Mouse (Mus musculus): ENCODE measurements around the gene Rab12. TPM values are rescaled to one million over a fixed set of nuclear protein-coding genes. Genes with fewer than 3 reads are reported as not detected.
"Not testable (repeated sequence)": the region's sequence is repeated elsewhere in the genome, so short reads cannot be mapped to it uniquely, and the experiment has no call there.

Rab12 gene
- polyA plus RNA-seq, 1 experiment from 2014 or later = 52.0 TPM

- ATAC-seq = no peak
- Histone ChIP-seq H3K4me2 (ENCODE audit: low read length) (no peak overlapping the region), H3K27ac (ENCODE audit: low read depth, low read length) (no peak overlapping the region), H3K9me3 (replicated peaks; ENCODE audit: control insufficient read depth, low read length) (no peaks in the 10 kb centered on the region), H3K9ac (ENCODE audit: low read length) (no peak overlapping the region), H3K27me3 (replicated peaks; ENCODE audit: control insufficient read depth, insufficient read depth, low read length) (no peaks in the 10 kb centered on the region), H3K4me3 (ENCODE audit: low read depth, low read length) (no peak overlapping the region), H3K36me3 (ENCODE audit: control insufficient read depth, insufficient read depth, low read length) (no peaks in the 10 kb centered on the region), H3K4me1 (ENCODE audit: control insufficient read depth, insufficient read depth, low read length) (peaks cover 10% of the 10 kb centered on the region)
- no peak for DNase-seq (ENCODE audit: low spot score)
- WGBS = 75% methylated on average over 5 of the region's 5 CpGs
Measured at GRCm38 (mm10) chr17:66523396-66523795, 3.9 kb upstream of the Rab12 start.

- not testable (repeated sequence) for H3K9me3 ChIP-seq (replicated peaks; ENCODE audit: control insufficient read depth, low read length); ATAC-seq; H3K9ac ChIP-seq (ENCODE audit: low read length); H3K36me3 ChIP-seq (ENCODE audit: control insufficient read depth, insufficient read depth, low read length); DNase-seq (ENCODE audit: low spot score); H3K4me3 ChIP-seq (ENCODE audit: low read depth, low read length); H3K27me3 ChIP-seq (replicated peaks; ENCODE audit: control insufficient read depth, insufficient read depth, low read length); H3K27ac ChIP-seq (ENCODE audit: low read depth, low read length); H3K4me2 ChIP-seq (ENCODE audit: low read length)
- 97% methylated on average over 1 of the region's 1 CpGs for WGBS
- peaks cover 14% of the 10 kb centered on the region for H3K4me1 ChIP-seq (ENCODE audit: control insufficient read depth, insufficient read depth, low read length)
Measured at GRCm38 (mm10) chr17:66522631-66523030, 3.1 kb upstream of the Rab12 start.

GRCm38 (mm10) chr17:66518877-66519553, 514 bp downstream of the Rab12 start:
- Histone ChIP-seq H3K4me1 (ENCODE audit: control insufficient read depth, insufficient read depth, low read length) (peaks cover 14% of the 10 kb centered on the region), H3K9me3 (replicated peaks; ENCODE audit: control insufficient read depth, low read length) (no peaks in the 10 kb centered on the region), H3K4me3 (ENCODE audit: low read depth, low read length) (peak overlapping the region; percentile 97), H3K9ac (ENCODE audit: low read length) (peak overlapping the region; percentile 99), H3K36me3 (ENCODE audit: control insufficient read depth, insufficient read depth, low read length) (no peaks in the 10 kb centered on the region), H3K4me2 (ENCODE audit: low read length) (peak overlapping the region; percentile 75), H3K27ac (ENCODE audit: low read depth, low read length) (peak overlapping the region; percentile 59), H3K27me3 (replicated peaks; ENCODE audit: control insufficient read depth, insufficient read depth, low read length) (no peaks in the 10 kb centered on the region)
- peak; percentile 77 for ATAC-seq
- under 1% methylated on average over 47 of the region's 57 CpGs for WGBS
- peak; percentile 21 for DNase-seq (ENCODE audit: low spot score)

GRCm38 (mm10) chr17:66516953-66517352, 2.6 kb downstream of the Rab12 start:
- ATAC-seq (no peak), DNase-seq (ENCODE audit: low spot score) (no peak)
- Histone ChIP-seq H3K9ac (ENCODE audit: low read length) (no peak overlapping the region), H3K36me3 (ENCODE audit: control insufficient read depth, insufficient read depth, low read length) (peaks cover 4% of the 10 kb centered on the region; the same call in 1 of the 2 replicates), H3K4me3 (ENCODE audit: low read depth, low read length) (no peak overlapping the region), H3K4me1 (ENCODE audit: control insufficient read depth, insufficient read depth, low read length) (peaks cover 14% of the 10 kb centered on the region), H3K27ac (ENCODE audit: low read depth, low read length) (no peak overlapping the region), H3K4me2 (ENCODE audit: low read length) (no peak overlapping the region), H3K27me3 (replicated peaks; ENCODE audit: control insufficient read depth, insufficient read depth, low read length) (no peaks in the 10 kb centered on the region), H3K9me3 (replicated peaks; ENCODE audit: control insufficient read depth, low read length) (no peaks in the 10 kb centered on the region)
- 80% methylated on average over 4 of the region's 4 CpGs for WGBS

GRCm38 (mm10) chr17:66514288-66514995, 5.1 kb downstream of the Rab12 start:
- Histone ChIP-seq H3K36me3 (ENCODE audit: control insufficient read depth, insufficient read depth, low read length) (peaks cover 4% of the 10 kb centered on the region; the same call in 1 of the 2 replicates), H3K4me2 (ENCODE audit: low read length) (no peak overlapping the region), H3K4me1 (ENCODE audit: control insufficient read depth, insufficient read depth, low read length) (peaks cover 8% of the 10 kb centered on the region), H3K9me3 (replicated peaks; ENCODE audit: control insufficient read depth, low read length) (no peaks in the 10 kb centered on the region), H3K27me3 (replicated peaks; ENCODE audit: control insufficient read depth, insufficient read depth, low read length) (no peaks in the 10 kb centered on the region), H3K27ac (ENCODE audit: low read depth, low read length) (no peak overlapping the region), H3K4me3 (ENCODE audit: low read depth, low read length) (no peak overlapping the region), H3K9ac (ENCODE audit: low read length) (no peak overlapping the region)
- WGBS = 89% methylated on average over 10 of the region's 10 CpGs
- DNase-seq (ENCODE audit: low spot score) (no peak), ATAC-seq (no peak)

GRCm38 (mm10) chr17:66512202-66512956, 7.2 kb downstream of the Rab12 start:
- no peak for ATAC-seq
- no peaks in the 10 kb centered on the region for H3K4me1 ChIP-seq (ENCODE audit: control insufficient read depth, insufficient read depth, low read length)
- H3K36me3 ChIP-seq (ENCODE audit: control insufficient read depth, insufficient read depth, low read length) = peaks cover 8% of the 10 kb centered on the region; the same call in 1 of the 2 replicates
- no peak overlapping the region for H3K27ac ChIP-seq (ENCODE audit: low read depth, low read length)
- DNase-seq (ENCODE audit: low spot score) = no peak
- H3K4me3 ChIP-seq (ENCODE audit: low read depth, low read length) = no peak overlapping the region
- 87% methylated on average over 15 of the region's 15 CpGs for WGBS
- H3K4me2 ChIP-seq (ENCODE audit: low read length) = no peak overlapping the region
- H3K9me3 ChIP-seq (replicated peaks; ENCODE audit: control insufficient read depth, low read length) = no peaks in the 10 kb centered on the region
- H3K27me3 ChIP-seq (replicated peaks; ENCODE audit: control insufficient read depth, insufficient read depth, low read length) = no peaks in the 10 kb centered on the region
- H3K9ac ChIP-seq (ENCODE audit: low read length) = no peak overlapping the region

GRCm38 (mm10) chr17:66510221-66510683, 9.3 kb downstream of the Rab12 start:
- no peak overlapping the region for H3K4me2 ChIP-seq (ENCODE audit: low read length)
- H3K9ac ChIP-seq (ENCODE audit: low read length) = no peak overlapping the region
- no peak overlapping the region for H3K27ac ChIP-seq (ENCODE audit: low read depth, low read length)
- DNase-seq (ENCODE audit: low spot score) (no peak), ATAC-seq (0 out of 2 replicates have a peak, but pooled peaks have one; percentile 22)
- H3K36me3 ChIP-seq (ENCODE audit: control insufficient read depth, insufficient read depth, low read length) = peaks cover 15% of the 10 kb centered on the region
- no peaks in the 10 kb centered on the region for H3K4me1 ChIP-seq (ENCODE audit: control insufficient read depth, insufficient read depth, low read length)
- no peak overlapping the region for H3K4me3 ChIP-seq (ENCODE audit: low read depth, low read length)
- no peaks in the 10 kb centered on the region for H3K27me3 ChIP-seq (replicated peaks; ENCODE audit: control insufficient read depth, insufficient read depth, low read length)
- WGBS = 57% methylated on average over 10 of the region's 10 CpGs
- no peaks in the 10 kb centered on the region for H3K9me3 ChIP-seq (replicated peaks; ENCODE audit: control insufficient read depth, low read length)

- no peak overlapping the region for H3K9ac ChIP-seq (ENCODE audit: low read length)
- H3K9me3 ChIP-seq (replicated peaks; ENCODE audit: control insufficient read depth, low read length) = no peaks in the 10 kb centered on the region
- no peaks in the 10 kb centered on the region for H3K27me3 ChIP-seq (replicated peaks; ENCODE audit: control insufficient read depth, insufficient read depth, low read length)
- 91% methylated on average over 9 of the region's 9 CpGs for WGBS
- DNase-seq (ENCODE audit: low spot score) (no peak), ATAC-seq (no peak)
- no peak overlapping the region for H3K4me3 ChIP-seq (ENCODE audit: low read depth, low read length)
- peaks cover 30% of the 10 kb centered on the region for H3K36me3 ChIP-seq (ENCODE audit: control insufficient read depth, insufficient read depth, low read length)
- H3K4me2 ChIP-seq (ENCODE audit: low read length) = no peak overlapping the region
- H3K27ac ChIP-seq (ENCODE audit: low read depth, low read length) = no peak overlapping the region
- H3K4me1 ChIP-seq (ENCODE audit: control insufficient read depth, insufficient read depth, low read length) = no peaks in the 10 kb centered on the region
Measured at GRCm38 (mm10) chr17:66507049-66507954, 12.2 kb downstream of the Rab12 start.
